Mouse (Mus musculus) midbrain, embryonic 13.5 days (tissue): Measurements from ENCODE around the gene Smtnl1. TPM values are rescaled to one million over a fixed set of nuclear protein-coding genes. Genes with fewer than 3 reads are reported as not detected.
A peak's percentile ranks its signal among the peaks of the same experiment; 100 is the strongest.

Source experiments
- ATAC-seq: fragments of 200-750 bp; cut with Nextera tagmentation; 2 replicates; pipeline ENCODE4 v1.8.0; 2017; ENCODE audit warnings: mild to moderate bottlenecking, moderate TSS enrichment, moderate library complexity
- H3K27ac ChIP-seq: fragments of 300-500 bp; sonication (generic); 2 replicates; pipeline ENCODE4 v1.5.1; 2015; ENCODE audit warnings: inconsistent platforms, mild to moderate bottlenecking, moderate library complexity
- H3K27me3 ChIP-seq: fragments of 300-500 bp; sonication (generic); 2 replicates; pipeline ENCODE4 v1.6.1; 2015; ENCODE audit warnings: mild to moderate bottlenecking, inconsistent platforms
- H3K36me3 ChIP-seq: fragments of 300-500 bp; sonication (generic); 2 replicates; pipeline ENCODE4 v1.6.1; 2015; ENCODE audit warnings: mild to moderate bottlenecking, inconsistent platforms
- H3K4me1 ChIP-seq: fragments of 300-500 bp; sonication (generic); replicated peaks from 2 replicates; pipeline ENCODE4 v1.6.1; 2015; ENCODE audit warnings: inconsistent platforms
- H3K4me2 ChIP-seq: fragments of 300-500 bp; sonication (generic); replicated peaks from 2 replicates; pipeline ENCODE4 v1.6.1; 2015; ENCODE audit warnings: moderate library complexity, mild to moderate bottlenecking, inconsistent platforms
- H3K4me3 ChIP-seq: fragments of 300-500 bp; sonication (generic); replicated peaks from 2 replicates; pipeline ENCODE4 v1.5.1; 2015; ENCODE audit warnings: mild to moderate bottlenecking, inconsistent platforms
- H3K9ac ChIP-seq: fragments of 300-500 bp; sonication (generic); replicated peaks from 2 replicates; pipeline ENCODE4 v1.6.1; 2015; ENCODE audit warnings: mild to moderate bottlenecking, inconsistent platforms
- H3K9me3 ChIP-seq: fragments of 300-500 bp; sonication (generic); 2 replicates; pipeline ENCODE4 v1.6.1; 2016; ENCODE audit warnings: mild to moderate bottlenecking, inconsistent platforms
- WGBS: fragments of 180-500 bp; shearing (Covaris S2); methylation state at CpG from one replicate; pipeline ENCODE4 v1.1.7; 2015; 5-methylcytosine and 5-hydroxymethylcytosine counted together
- polyA plus RNA-seq: library from polyadenylated mRNA; unstranded; fragments of >200 nt; fragmentation: Nextera tagmentation; extraction: Ambion mirVana; gene quantifications from 2 replicates; pipeline ENCODE4 v1.2.1, GENCODE M21; 2015

Gene Smtnl1
- polyA plus RNA-seq, 1 experiment from 2014 or later: not detected

DNA sequence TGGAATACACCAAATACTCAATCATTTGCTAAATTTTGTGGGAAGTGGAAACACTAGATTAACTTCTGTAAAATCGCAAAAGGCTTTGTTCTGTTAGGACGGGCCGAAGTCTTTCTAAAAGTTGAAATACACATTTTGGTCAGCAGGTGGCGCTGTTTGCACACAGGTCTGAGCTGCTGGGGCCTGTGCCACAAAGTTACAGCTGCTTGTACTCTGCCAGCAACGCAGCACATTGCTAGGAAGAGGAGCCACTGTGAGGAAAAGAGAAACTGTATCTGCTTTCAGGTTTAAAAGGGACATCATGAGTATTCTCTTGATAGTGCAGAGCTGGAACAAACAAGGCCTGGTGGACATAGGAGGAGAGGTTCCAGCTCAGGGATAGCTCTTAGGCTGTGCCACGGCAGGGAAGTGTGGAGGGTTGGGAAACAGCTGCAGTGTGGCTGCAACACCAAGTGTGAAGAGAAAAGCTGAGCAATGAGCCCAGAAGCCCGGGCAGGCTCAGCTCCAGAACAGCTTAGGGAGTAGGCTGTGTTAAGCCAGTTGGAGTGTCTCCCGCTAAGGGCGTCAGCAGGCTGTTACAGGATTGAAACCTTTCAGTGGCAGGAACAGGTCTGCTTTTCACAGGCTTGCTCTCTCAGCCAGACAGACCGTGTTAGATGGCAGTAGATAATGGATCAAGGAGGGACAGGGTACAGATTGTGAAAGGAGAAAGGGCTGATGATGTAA, 9.4 kb upstream of the Smtnl1 start:
- no peaks in the 10 kb centered on the region for H3K9me3 ChIP-seq
- no peak overlapping the region for H3K4me2 ChIP-seq
- 35% methylated on average over 10 of the region's 10 CpGs for WGBS
- no peak overlapping the region for H3K9ac ChIP-seq
- H3K27ac ChIP-seq: no peak overlapping the region
- H3K36me3 ChIP-seq: peaks cover 12% of the 10 kb centered on the region
- H3K27me3 ChIP-seq: peaks cover 5% of the 10 kb centered on the region; the same call in 1 of the 2 replicates
- no peak overlapping the region for H3K4me3 ChIP-seq
- H3K4me1 ChIP-seq: peaks cover 13% of the 10 kb centered on the region
- ATAC-seq: peak; percentile 68

DNA sequence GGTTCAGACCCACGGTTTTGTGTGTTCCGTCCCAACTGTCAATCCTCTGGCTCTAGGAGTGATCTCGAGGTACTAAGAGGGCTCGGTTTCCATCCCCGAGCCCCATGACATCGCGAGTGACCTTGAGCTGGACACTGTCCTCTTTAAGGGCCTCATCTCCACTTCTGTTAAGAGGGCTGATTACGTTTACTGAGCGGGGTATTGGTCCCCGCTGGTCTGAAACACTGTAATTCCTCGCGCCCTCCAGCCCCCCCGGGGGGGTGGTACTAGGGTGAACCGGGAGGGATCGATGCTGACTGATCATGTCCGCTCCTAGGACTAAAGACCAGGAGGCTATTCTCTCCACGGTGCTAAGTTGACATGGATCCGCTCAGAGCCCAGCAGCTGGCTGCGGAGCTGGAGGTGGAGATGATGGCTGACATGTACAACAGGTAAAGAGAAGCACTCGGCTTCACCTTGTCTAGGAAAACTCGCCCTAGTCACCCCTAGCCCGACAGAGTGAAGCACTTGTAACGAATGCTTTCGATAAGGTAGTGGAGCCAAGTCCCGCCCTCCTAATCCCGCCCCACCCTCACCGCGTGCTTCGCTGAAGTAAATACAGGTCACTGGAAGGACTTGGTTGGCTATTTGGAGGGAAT, 5.0 kb upstream of the Smtnl1 start:
- Histone ChIP-seq H3K4me3 (peak overlapping the region; percentile 94), H3K27ac (no peak overlapping the region), H3K4me1 (peaks cover 16% of the 10 kb centered on the region), H3K36me3 (peaks cover 12% of the 10 kb centered on the region), H3K9ac (peak overlapping the region; percentile 81), H3K27me3 (peaks cover 8% of the 10 kb centered on the region; the same call in 1 of the 2 replicates), H3K4me2 (peak overlapping the region; percentile 100), H3K9me3 (no peaks in the 10 kb centered on the region)
- ATAC-seq: no peak; the same call in 1 of the 2 replicates
- under 1% methylated on average over 29 of the region's 29 CpGs for WGBS

DNA sequence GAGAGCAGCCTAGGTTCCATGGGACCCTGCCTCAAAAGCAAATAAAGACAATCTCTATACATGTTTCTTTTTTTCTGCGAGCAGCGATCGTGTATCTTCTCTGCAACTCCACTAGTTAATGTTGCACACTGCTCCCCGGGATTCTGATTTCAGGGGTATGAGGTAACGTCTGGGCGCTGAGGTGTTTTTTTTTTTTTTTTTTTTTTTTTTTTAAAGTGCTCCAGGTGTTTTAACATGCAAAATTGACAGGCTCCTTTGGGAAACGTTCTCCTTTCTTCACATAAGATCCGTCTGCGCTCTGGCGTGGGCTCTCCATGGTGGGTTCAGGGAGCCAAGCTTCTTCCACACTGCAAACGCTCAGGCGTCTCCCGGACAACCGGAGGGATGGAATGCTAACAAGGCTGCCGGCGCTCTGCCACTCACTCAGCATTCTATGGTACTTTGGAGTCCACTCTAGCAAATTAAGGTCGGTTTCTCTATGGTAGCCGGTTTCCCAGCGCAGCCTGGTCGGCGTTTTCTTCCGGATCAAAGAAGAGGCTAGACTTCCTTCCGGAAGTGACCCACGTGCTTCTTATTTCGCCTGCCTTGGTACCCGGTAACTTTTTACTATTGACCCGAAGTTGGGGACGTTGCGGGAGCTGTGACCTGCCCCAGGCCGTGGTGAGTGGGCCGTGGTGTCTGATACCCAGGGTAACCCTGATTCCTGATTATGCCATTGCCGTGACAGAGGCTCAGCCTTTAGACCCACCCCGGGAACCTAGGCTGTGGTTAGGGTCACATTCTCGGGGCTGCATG, 4.2 kb upstream of the Smtnl1 start, which contains the start of gene Timm10:
Gene Timm10, plus strand, starts transcription at position 510 of the 795 bp plus-strand sequence.
- peaks cover 12% of the 10 kb centered on the region for H3K36me3 ChIP-seq
- ATAC-seq: peak; percentile 94
- peaks cover 16% of the 10 kb centered on the region for H3K4me1 ChIP-seq
- H3K27me3 ChIP-seq: peaks cover 11% of the 10 kb centered on the region
- no peaks in the 10 kb centered on the region for H3K9me3 ChIP-seq
- WGBS: under 1% methylated on average over 34 of the region's 34 CpGs
- peak within 1 kb of the TSS; percentile 94 for H3K4me3 ChIP-seq
- peak within 1 kb of the TSS; percentile 100 for H3K4me2 ChIP-seq
- H3K27ac ChIP-seq: 0 out of 2 replicates have a peak within 1 kb of the TSS, but pooled peaks have one; percentile 9
- peak within 1 kb of the TSS; percentile 81 for H3K9ac ChIP-seq

DNA sequence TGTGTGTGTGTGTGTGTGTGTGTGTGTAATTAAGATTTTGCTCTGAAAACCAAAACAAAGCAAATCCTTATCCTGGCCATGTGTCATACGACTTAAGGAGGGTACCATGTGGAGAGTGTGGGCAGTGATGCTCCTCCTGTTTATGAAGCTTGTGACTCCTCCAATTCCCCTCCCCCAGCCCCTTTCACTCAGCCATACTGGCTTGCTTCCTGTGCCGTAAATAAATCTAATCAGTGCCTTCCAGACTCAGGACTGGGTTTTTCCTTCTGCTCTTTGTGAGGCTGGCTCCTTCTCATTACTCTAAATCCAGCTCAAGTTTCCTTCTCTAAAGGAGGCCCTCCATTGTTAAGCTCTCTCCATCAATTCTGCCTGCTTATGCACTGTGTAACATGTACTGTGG, 785 bp upstream of the Smtnl1 start:
- H3K27me3 ChIP-seq: peaks cover 21% of the 10 kb centered on the region
- WGBS: 55% methylated on average over 2 of the region's 2 CpGs
- no peak overlapping the region for H3K4me3 ChIP-seq
- H3K4me1 ChIP-seq: peaks cover 13% of the 10 kb centered on the region
- H3K9me3 ChIP-seq: no peaks in the 10 kb centered on the region
- no peak for ATAC-seq
- no peak overlapping the region for H3K27ac ChIP-seq
- H3K4me2 ChIP-seq: no peak overlapping the region
- no peak overlapping the region for H3K9ac ChIP-seq
- no peaks in the 10 kb centered on the region for H3K36me3 ChIP-seq

DNA sequence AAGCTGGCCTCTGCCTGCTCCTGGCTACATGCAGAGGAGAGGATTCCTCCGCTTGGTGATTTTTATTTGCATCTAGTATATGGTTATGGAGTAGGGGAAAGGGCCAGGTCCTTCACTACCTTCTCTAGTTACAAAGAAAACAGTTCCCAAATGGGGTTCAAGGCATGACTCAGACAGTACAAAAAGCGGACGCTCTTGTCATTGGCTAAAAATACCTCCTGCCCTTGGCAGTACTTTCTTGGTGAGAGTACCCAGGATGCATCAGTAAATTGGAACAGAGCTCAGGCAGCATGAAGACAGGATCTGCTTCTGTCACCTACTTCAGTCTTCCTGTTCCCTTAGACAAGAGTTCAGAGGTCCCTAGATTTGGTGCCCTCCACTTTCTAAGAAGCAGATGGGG, 2.6 kb downstream of the Smtnl1 start:
- Histone ChIP-seq H3K9ac (no peak overlapping the region), H3K36me3 (no peaks in the 10 kb centered on the region), H3K4me1 (no peaks in the 10 kb centered on the region), H3K9me3 (no peaks in the 10 kb centered on the region), H3K27ac (no peak overlapping the region), H3K27me3 (peaks cover 17% of the 10 kb centered on the region), H3K4me3 (no peak overlapping the region), H3K4me2 (no peak overlapping the region)
- no peak for ATAC-seq
- WGBS: 76% methylated on average over 3 of the region's 3 CpGs

DNA sequence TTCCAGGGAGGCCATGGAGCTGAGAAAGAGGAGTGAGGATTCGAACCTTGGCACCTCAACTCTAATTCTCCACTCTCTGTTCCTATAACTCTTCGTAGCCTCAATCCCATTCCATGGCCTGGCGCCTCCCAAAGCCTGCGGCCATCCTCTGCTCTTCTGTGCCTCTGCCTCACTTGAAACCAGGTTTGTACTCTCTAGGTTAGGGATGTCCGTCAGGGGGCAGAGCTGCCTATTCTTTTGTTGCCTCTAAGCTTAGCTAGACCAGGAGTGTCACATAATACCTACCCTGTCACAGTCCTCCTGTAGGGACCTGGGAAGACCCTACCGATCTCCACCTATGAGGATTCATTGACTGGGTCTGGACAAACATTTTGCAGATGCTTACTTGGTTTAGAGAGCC, 9.8 kb downstream of the Smtnl1 start:
- Histone ChIP-seq H3K9me3 (no peaks in the 10 kb centered on the region), H3K4me1 (0 out of 2 replicates have a peak, but pooled peaks cover 4% of the 10 kb centered on the region), H3K4me3 (no peak overlapping the region), H3K27ac (no peak overlapping the region), H3K27me3 (no peaks in the 10 kb centered on the region), H3K9ac (no peak overlapping the region), H3K4me2 (no peak overlapping the region), H3K36me3 (no peaks in the 10 kb centered on the region)
- 76% methylated on average over 6 of the region's 6 CpGs for WGBS
- ATAC-seq: no peak

DNA sequence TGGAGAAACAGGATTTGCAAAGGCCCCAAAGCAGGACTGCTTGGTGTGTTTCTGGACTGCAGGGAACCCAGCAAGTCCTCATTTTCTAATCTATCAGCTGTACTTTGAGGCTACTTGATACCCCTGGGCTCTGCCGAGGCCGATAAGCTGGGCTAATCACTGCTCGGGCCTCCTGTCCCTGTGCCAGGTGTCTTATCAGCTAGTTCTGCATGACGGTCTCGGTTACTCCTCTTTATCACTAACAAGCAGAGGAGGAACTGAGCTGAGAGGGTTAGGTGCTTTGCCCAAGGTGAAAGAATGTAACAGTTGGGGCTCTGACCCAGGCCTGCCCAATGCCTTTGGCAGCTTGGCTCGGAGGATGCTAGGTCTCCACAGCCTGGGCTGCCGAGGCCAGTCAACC, 10.6 kb downstream of the Smtnl1 start:
- no peak for ATAC-seq
- Histone ChIP-seq H3K9ac (no peak overlapping the region), H3K27ac (no peak overlapping the region), H3K9me3 (no peaks in the 10 kb centered on the region), H3K4me1 (0 out of 2 replicates have a peak, but pooled peaks cover 4% of the 10 kb centered on the region), H3K36me3 (no peaks in the 10 kb centered on the region), H3K27me3 (no peaks in the 10 kb centered on the region), H3K4me2 (no peak overlapping the region), H3K4me3 (no peak overlapping the region)
- 92% methylated on average over 7 of the region's 7 CpGs for WGBS

DNA sequence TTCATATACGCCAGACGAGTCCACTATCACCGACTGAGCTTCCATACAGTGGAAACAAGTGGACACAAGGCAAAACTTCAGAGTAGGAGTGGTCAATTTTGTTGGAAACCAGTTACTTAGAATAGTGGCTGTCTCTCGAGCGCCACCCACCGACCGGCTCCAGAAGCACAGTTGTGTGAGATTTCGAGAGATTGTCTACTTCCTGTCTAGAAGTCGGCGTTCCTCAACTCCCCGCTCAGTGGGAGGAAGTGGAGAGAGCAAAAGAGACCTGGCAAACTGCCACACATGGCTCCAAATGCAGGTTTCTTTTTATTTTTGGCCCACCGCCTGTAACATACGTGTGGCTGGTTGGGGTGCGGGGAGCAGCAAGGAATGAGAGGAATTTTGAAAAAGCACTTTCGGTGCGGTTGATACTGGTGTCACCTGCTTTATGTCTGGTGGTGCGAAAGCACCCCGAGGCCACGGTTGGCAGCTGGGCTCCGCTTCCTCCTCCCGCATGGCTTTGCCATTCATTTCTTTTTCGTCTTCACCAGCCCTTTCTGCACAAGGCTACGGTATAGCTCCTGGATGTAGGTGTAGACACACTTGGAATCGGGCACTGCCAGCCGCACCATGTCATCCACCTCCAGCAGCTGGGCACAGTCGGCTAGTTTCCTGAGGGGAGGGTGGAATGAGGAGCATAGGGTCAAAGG, 11.4 kb downstream of the Smtnl1 start:
- no peak overlapping the region for H3K27ac ChIP-seq
- H3K4me1 ChIP-seq: 0 out of 2 replicates have a peak, but pooled peaks cover 4% of the 10 kb centered on the region
- peak overlapping the region; percentile 2; the same call in 1 of the 2 replicates for H3K4me3 ChIP-seq
- no peaks in the 10 kb centered on the region for H3K9me3 ChIP-seq
- 44% methylated on average over 26 of the region's 26 CpGs for WGBS
- H3K36me3 ChIP-seq: no peaks in the 10 kb centered on the region
- H3K27me3 ChIP-seq: no peaks in the 10 kb centered on the region
- H3K9ac ChIP-seq: no peak overlapping the region; the same call in 1 of the 2 replicates
- peak overlapping the region; percentile 43 for H3K4me2 ChIP-seq
- peak; percentile 61 for ATAC-seq

DNA sequence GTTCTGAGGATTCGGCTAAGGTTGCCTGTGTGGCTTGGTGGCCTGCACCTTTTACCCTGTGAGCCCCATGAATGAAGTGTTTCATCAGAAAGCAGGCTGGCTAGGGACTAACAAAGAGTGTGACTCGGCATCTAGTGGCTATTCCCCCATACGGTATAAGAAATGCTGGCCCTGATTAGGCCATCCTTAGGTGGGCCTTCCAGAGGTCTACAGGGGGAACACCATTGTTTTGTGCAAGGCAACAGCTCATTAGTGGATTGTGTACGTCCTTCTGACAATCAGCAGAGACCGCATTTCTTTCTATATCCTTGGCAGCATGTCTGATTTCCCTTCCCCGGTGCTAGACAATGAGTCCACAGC, 11.9 kb downstream of the Smtnl1 start:
- ATAC-seq: peak; percentile 21; the same call in 1 of the 2 replicates
- WGBS: 77% methylated on average over 6 of the region's 6 CpGs
- Histone ChIP-seq H3K4me3 (no peak overlapping the region), H3K4me1 (0 out of 2 replicates have a peak, but pooled peaks cover 4% of the 10 kb centered on the region), H3K4me2 (0 out of 2 replicates have a peak overlapping the region, but pooled peaks have one; percentile 43), H3K27me3 (no peaks in the 10 kb centered on the region), H3K27ac (no peak overlapping the region), H3K9ac (no peak overlapping the region), H3K36me3 (no peaks in the 10 kb centered on the region), H3K9me3 (no peaks in the 10 kb centered on the region)

DNA sequence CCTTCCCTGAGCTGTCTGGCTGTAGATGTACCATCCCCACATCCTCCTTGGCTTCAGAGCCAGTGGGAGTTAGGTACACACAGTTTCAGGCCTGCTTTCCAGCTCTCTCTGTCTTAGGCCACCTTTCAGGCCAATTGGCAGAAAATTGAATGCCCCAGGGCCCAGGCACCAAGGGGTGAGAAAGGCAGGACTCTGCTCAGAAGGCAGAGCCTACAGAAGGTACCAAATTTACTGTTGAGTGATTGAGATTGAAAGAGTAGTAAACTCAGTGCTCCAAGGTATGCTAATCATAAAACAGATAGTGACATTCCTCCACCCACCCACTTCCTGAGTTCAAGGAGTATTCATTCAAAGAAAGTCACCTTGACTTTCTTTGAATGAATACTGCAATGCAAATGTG, 13.1 kb downstream of the Smtnl1 start:
- H3K27me3 ChIP-seq: no peaks in the 10 kb centered on the region
- no peaks in the 10 kb centered on the region for H3K9me3 ChIP-seq
- no peak overlapping the region for H3K27ac ChIP-seq
- 0 out of 2 replicates have a peak, but pooled peaks cover 4% of the 10 kb centered on the region for H3K4me1 ChIP-seq
- H3K9ac ChIP-seq: no peak overlapping the region
- no peak overlapping the region for H3K4me3 ChIP-seq
- ATAC-seq: no peak
- no peaks in the 10 kb centered on the region for H3K36me3 ChIP-seq
- H3K4me2 ChIP-seq: no peak overlapping the region

DNA sequence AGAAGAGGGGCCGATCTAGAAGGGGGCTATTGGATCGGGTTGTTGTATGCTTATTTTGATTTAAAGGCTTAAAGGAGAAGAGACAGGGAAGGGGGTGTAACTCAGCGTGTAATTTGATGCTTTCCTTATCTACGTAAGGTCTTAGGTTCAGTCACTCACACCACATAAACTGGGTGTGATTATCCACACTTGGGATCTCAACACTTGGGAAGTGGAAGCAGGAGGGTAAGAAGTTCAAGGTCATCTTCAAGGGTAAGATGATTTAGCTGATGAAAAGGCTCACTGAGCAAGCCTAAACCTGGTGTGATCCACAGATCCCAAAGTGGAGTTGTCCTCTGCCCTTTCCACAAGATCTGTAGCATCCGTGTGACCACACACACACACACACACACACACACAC, 15.9 kb downstream of the Smtnl1 start:
- ATAC-seq: no peak
- Histone ChIP-seq H3K4me2 (no peak overlapping the region), H3K27ac (no peak overlapping the region), H3K27me3 (no peaks in the 10 kb centered on the region), H3K9ac (no peak overlapping the region), H3K4me3 (no peak overlapping the region), H3K4me1 (0 out of 2 replicates have a peak, but pooled peaks cover 4% of the 10 kb centered on the region), H3K9me3 (no peaks in the 10 kb centered on the region), H3K36me3 (no peaks in the 10 kb centered on the region)
- WGBS: 79% methylated on average over 5 of the region's 5 CpGs
